Mouse (Mus musculus) B cell, adult 2 months (primary cell): ENCODE results near the gene Mmachc.
A peak's percentile ranks its signal among the peaks of the same experiment; 100 is the strongest.

ENCODE experiments used
- DNase-seq, 2 experiments: peaks; one replicate each; pipeline ENCODE4 v3.0.0; 2022

The Mmachc gene

GRCm38 (mm10) chr4:116708201-116708764 is at the start of gene Mmachc, which contains the start of gene Ccdc163:
Mmachc (minus strand) TSS chr4:116708406.
Ccdc163 (plus strand) TSS chr4:116708509.
- DNase-seq: peak; percentile 75 to 80

- no peak for DNase-seq
Observed at GRCm38 (mm10) chr4:116749750-116750149, 41.5 kb upstream of the Mmachc start.

GRCm38 (mm10) chr4:116738972-116739751 is 31.0 kb upstream of the Mmachc start:
- no peak for DNase-seq

- DNase-seq: no peak
Observed at GRCm38 (mm10) chr4:116734996-116735395, 26.8 kb upstream of the Mmachc start.

- DNase-seq: no peak
Observed at GRCm38 (mm10) chr4:116732355-116732754, 24.1 kb upstream of the Mmachc start.

- no peak for DNase-seq
Observed at GRCm38 (mm10) chr4:116731077-116731476, 22.9 kb upstream of the Mmachc start.

- no peak for DNase-seq
Observed at GRCm38 (mm10) chr4:116729532-116729931, 21.3 kb upstream of the Mmachc start.

- DNase-seq: no peak
Observed at GRCm38 (mm10) chr4:116727401-116727800, 19.2 kb upstream of the Mmachc start.

- DNase-seq: no peak
Observed at GRCm38 (mm10) chr4:116725444-116725843, 17.2 kb upstream of the Mmachc start.

GRCm38 (mm10) chr4:116722230-116722629 is 14.0 kb upstream of the Mmachc start:
- DNase-seq: no peak

- DNase-seq: no peak
Observed at GRCm38 (mm10) chr4:116721098-116721628, 13.0 kb upstream of the Mmachc start.

- DNase-seq: peak; percentile 90 to 94
Observed at GRCm38 (mm10) chr4:116720343-116721097, 12.3 kb upstream of the Mmachc start, which contains the start of gene Tesk2. Tesk2 (plus strand) TSS chr4:116720948.

GRCm38 (mm10) chr4:116719396-116719795 is 11.2 kb upstream of the Mmachc start:
- DNase-seq: peak; percentile 73 to 76

GRCm38 (mm10) chr4:116712536-116712935 is 4.3 kb upstream of the Mmachc start:
- DNase-seq: no peak

GRCm38 (mm10) chr4:116710154-116710553 is 1.9 kb upstream of the Mmachc start:
- DNase-seq: no peak

GRCm38 (mm10) chr4:116708791-116709390 is 685 bp upstream of the Mmachc start:
- DNase-seq: peak in 1 of 2 experiments; percentile 6

- DNase-seq: no peak
Observed at GRCm38 (mm10) chr4:116707666-116708065, 540 bp downstream of the Mmachc start.

GRCm38 (mm10) chr4:116703804-116704203 is 4.4 kb downstream of the Mmachc start:
- DNase-seq: peak; percentile 89 to 91

- DNase-seq: no peak
Observed at GRCm38 (mm10) chr4:116700964-116701363, 7.2 kb downstream of the Mmachc start.

GRCm38 (mm10) chr4:116698693-116699342 is 9.4 kb downstream of the Mmachc start:
- no peak for DNase-seq

GRCm38 (mm10) chr4:116693785-116694184 is 14.4 kb downstream of the Mmachc start:
- no peak for DNase-seq

- DNase-seq: no peak
Observed at GRCm38 (mm10) chr4:116692146-116692545, 16.1 kb downstream of the Mmachc start.
